Mouse (Mus musculus) lung, embryonic 16.5 days (tissue): ENCODE measurements around the gene Rasgrp3. TPM values are rescaled to one million over a fixed set of nuclear protein-coding genes. Genes with fewer than 3 reads are reported as not detected.

Experiments used
- ATAC-seq: fragments of 200-750 bp; cut with Nextera tagmentation; 2 replicates; pipeline ENCODE4 v1.8.0; 2017; ENCODE audit warnings: low read depth, mild to moderate bottlenecking, moderate library complexity
- H3K27ac ChIP-seq: fragments of 300-500 bp; sonication (generic); 2 replicates; pipeline ENCODE4 v1.5.1; 2014; ENCODE audit warnings: mild to moderate bottlenecking, control low read depth, low read length
- H3K27me3 ChIP-seq: fragments of 300-500 bp; sonication (generic); 2 replicates; pipeline ENCODE4 v1.6.1; 2014; ENCODE audit warnings: low read depth, low read length, mixed read lengths; ENCODE audit not compliant: control insufficient read depth, insufficient read depth
- H3K36me3 ChIP-seq: fragments of 300-500 bp; sonication (generic); 2 replicates; pipeline ENCODE4 v1.6.1; 2014; ENCODE audit warnings: low read length; ENCODE audit not compliant: control insufficient read depth, insufficient read depth
- H3K4me1 ChIP-seq: fragments of 300-500 bp; sonication (generic); replicated peaks from 2 replicates; pipeline ENCODE4 v1.6.1; 2014; ENCODE audit warnings: low read length, mixed read lengths; ENCODE audit not compliant: control insufficient read depth, insufficient read depth
- H3K4me2 ChIP-seq: fragments of 300-500 bp; sonication (generic); 2 replicates; pipeline ENCODE4 v1.6.1; 2014; ENCODE audit warnings: low read depth, low read length, control low read depth
- H3K4me3 ChIP-seq: fragments of 300-500 bp; sonication (generic); 2 replicates; pipeline ENCODE4 v1.5.1; 2014; ENCODE audit warnings: mild to moderate bottlenecking, low read length, control low read depth
- H3K9ac ChIP-seq: fragments of 300-500 bp; sonication (generic); 2 replicates; pipeline ENCODE4 v1.6.1; 2014; ENCODE audit warnings: low read length, control low read depth
- H3K9me3 ChIP-seq: fragments of 300-500 bp; sonication (generic); 2 replicates; pipeline ENCODE4 v1.6.1; 2016; ENCODE audit warnings: low read length; ENCODE audit not compliant: control insufficient read depth
- WGBS: fragments of 180-500 bp; shearing (Covaris S2); extraction: QIAGEN DNeasy Blood & Tissue Kit; methylation state at CpG from one replicate; pipeline ENCODE4 v1.1.7; 2014; 5-methylcytosine and 5-hydroxymethylcytosine counted together
- polyA plus RNA-seq: library from polyadenylated mRNA; unstranded; fragments of >200 nt; fragmentation: Nextera tagmentation; extraction: Ambion mirVana; gene quantifications from 2 replicates; pipeline ENCODE4 v1.2.1, GENCODE M21; 2015

Rasgrp3 gene
- 31.4 and 34.3 TPM in 2 replicates for polyA plus RNA-seq

DNA sequence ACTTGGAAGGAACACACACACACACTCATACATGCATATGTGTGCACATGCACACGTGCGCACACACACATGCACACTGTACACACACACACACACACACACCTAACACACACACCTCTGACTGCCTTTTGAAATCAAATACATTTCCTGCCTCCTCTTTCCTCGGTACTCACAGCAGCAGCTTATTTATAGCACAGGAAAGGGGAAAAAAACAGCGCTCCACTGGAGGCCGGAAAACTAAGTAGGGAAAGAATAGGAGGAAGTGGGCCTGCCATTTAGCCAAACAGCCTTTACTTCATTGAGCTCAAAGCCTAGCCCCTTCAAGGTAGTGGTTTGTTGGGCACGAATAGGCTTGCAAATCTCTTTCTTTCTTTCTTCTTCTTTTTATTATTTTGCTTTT is at the start of gene Rasgrp3:
Gene Rasgrp3 (plus strand): TSS at position 298 of the 400 bp plus-strand sequence.
- H3K27me3 ChIP-seq, result no peaks in the 10 kb centered on the region
- peak; percentile 72 for ATAC-seq
- no peaks in the 10 kb centered on the region for H3K36me3 ChIP-seq
- H3K4me1 ChIP-seq, result no peaks in the 10 kb centered on the region
- H3K9me3 ChIP-seq, result no peaks in the 10 kb centered on the region
- H3K4me3 ChIP-seq, result peak within 1 kb of the TSS; percentile 39
- 49% methylated on average over 6 of the region's 6 CpGs for WGBS
- H3K27ac ChIP-seq, result peak within 1 kb of the TSS; percentile 85
- H3K4me2 ChIP-seq, result peak within 1 kb of the TSS; percentile 20; the same call in 1 of the 2 replicates
- H3K9ac ChIP-seq, result peak within 1 kb of the TSS; percentile 10

GRCm38 (mm10) chr17:75388402-75388801 is 47.3 kb upstream of the Rasgrp3 start:
- no peaks in the 10 kb centered on the region for H3K4me1 ChIP-seq
- no peak for ATAC-seq
- WGBS, result 58% methylated on average over 4 of the region's 4 CpGs
- no peak overlapping the region for H3K27ac ChIP-seq
- H3K4me2 ChIP-seq, result no peak overlapping the region
- no peak overlapping the region for H3K4me3 ChIP-seq
- H3K27me3 ChIP-seq, result no peaks in the 10 kb centered on the region
- no peak overlapping the region for H3K9ac ChIP-seq
- no peaks in the 10 kb centered on the region for H3K36me3 ChIP-seq
- H3K9me3 ChIP-seq, result no peaks in the 10 kb centered on the region

DNA sequence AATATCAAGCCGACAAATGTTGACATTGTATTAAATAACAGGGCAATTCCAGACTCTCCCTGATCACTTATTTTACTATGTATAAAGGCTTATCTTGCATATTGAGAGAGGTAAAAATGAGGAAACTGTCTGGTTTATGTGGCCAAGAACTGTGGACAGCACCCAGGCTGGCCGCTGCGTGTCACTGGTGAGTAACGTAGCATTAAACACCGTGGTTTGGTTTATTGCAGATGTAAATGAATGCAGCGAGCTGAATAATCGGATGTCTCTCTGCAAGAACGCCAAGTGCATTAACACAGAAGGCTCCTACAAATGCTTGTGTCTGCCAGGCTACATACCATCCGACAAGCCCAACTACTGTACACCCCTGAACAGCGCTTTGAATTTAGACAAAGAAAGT is 45.6 kb upstream of the Rasgrp3 start:
- no peak overlapping the region for H3K4me2 ChIP-seq
- 90% methylated on average over 10 of the region's 10 CpGs for WGBS
- no peak for ATAC-seq

DNA sequence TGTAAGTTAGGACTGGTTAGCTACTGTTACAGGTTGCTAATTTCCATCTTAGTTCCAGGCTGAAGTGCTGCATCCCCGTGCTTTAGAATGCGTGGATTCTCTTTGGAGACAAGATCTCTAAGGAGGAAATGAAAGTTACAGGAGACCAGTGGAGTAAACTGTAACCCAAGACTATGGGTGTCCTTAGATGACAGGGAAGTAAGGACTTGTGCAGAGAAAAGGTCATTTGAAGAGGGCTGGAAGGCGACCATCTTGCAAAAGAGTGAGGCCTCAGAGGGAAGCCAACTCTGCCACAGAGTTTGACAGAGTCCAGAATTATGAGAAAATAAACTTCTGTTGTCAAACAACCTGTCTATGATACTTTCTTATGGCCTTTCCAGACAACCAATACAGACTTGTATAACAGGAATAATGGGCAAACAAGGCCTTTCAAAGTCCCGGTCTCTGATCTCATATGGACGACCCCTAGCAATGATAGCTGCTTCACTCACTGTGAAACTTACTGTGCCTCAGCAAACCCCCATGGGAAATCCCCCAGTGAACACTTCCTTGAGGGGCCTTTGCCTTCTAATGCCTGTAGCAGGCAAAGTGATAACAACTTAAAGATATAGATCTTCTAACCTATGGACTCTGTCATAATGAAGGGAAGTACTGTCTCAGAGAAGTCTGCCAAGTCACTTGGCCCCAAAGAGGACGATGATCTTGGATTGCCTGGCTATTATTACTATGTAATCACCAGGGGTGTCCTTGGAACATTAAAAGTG is 44.1 kb upstream of the Rasgrp3 start:
- H3K4me3 ChIP-seq, result no peak overlapping the region
- H3K27me3 ChIP-seq, result no peaks in the 10 kb centered on the region
- no peaks in the 10 kb centered on the region for H3K4me1 ChIP-seq
- H3K4me2 ChIP-seq, result no peak overlapping the region
- WGBS, result 75% methylated on average over 6 of the region's 6 CpGs
- no peak for ATAC-seq
- H3K9me3 ChIP-seq, result no peaks in the 10 kb centered on the region
- H3K27ac ChIP-seq, result no peak overlapping the region
- H3K9ac ChIP-seq, result no peak overlapping the region
- no peaks in the 10 kb centered on the region for H3K36me3 ChIP-seq

More for the DNA sequence above, 45.6 kb upstream of the Rasgrp3 start:
- Histone ChIP-seq H3K36me3 (no peaks in the 10 kb centered on the region), H3K9me3 (no peaks in the 10 kb centered on the region), H3K27ac (no peak overlapping the region), H3K4me3 (no peak overlapping the region), H3K9ac (no peak overlapping the region), H3K4me1 (no peaks in the 10 kb centered on the region), H3K27me3 (no peaks in the 10 kb centered on the region)

DNA sequence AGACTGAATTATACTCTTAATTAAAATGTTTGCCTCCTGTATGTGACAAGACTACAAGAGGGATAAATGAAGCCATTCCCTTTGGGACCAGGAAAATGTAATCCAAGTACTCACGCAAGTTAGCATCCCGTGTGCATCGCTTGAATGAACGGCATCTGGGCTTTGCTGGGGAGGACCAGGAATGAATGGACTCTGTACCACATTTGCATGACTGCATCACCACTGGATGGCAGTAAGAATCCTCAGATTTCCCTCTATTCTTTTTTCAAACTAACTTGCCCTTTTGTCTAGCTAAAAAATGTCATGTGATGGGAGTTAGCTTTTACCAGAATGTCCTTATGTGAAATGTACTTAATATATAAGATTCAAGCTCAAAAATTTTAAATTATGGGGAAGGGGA is 29.3 kb upstream of the Rasgrp3 start:
- no peaks in the 10 kb centered on the region for H3K36me3 ChIP-seq
- H3K9ac ChIP-seq, result no peak overlapping the region
- no peaks in the 10 kb centered on the region for H3K27me3 ChIP-seq
- no peaks in the 10 kb centered on the region for H3K9me3 ChIP-seq
- WGBS, result 51% methylated on average over 4 of the region's 4 CpGs
- H3K27ac ChIP-seq, result no peak overlapping the region
- no peak overlapping the region for H3K4me2 ChIP-seq
- H3K4me3 ChIP-seq, result no peak overlapping the region
- no peaks in the 10 kb centered on the region for H3K4me1 ChIP-seq
- ATAC-seq, result no peak

- H3K27me3 ChIP-seq, result no peaks in the 10 kb centered on the region
- H3K4me3 ChIP-seq, result no peak overlapping the region
- H3K4me2 ChIP-seq, result no peak overlapping the region
- no peaks in the 10 kb centered on the region for H3K4me1 ChIP-seq
- no peak overlapping the region for H3K9ac ChIP-seq
- WGBS, result 62% methylated on average over 3 of the region's 3 CpGs
- no peaks in the 10 kb centered on the region for H3K9me3 ChIP-seq
- no peak for ATAC-seq
- H3K36me3 ChIP-seq, result no peaks in the 10 kb centered on the region
- H3K27ac ChIP-seq, result no peak overlapping the region
Measured at GRCm38 (mm10) chr17:75416861-75417260, 18.8 kb upstream of the Rasgrp3 start.

- no peak overlapping the region for H3K4me2 ChIP-seq
- H3K27ac ChIP-seq, result no peak overlapping the region
- H3K36me3 ChIP-seq, result no peaks in the 10 kb centered on the region
- H3K9me3 ChIP-seq, result no peaks in the 10 kb centered on the region
- H3K4me3 ChIP-seq, result no peak overlapping the region
- no peaks in the 10 kb centered on the region for H3K27me3 ChIP-seq
- 82% methylated on average over 2 of the region's 2 CpGs for WGBS
- no peak overlapping the region for H3K9ac ChIP-seq
- H3K4me1 ChIP-seq, result no peaks in the 10 kb centered on the region
- ATAC-seq, result no peak
Measured at GRCm38 (mm10) chr17:75434152-75434551, 1.5 kb upstream of the Rasgrp3 start.

- Histone ChIP-seq H3K27me3 (no peaks in the 10 kb centered on the region), H3K4me3 (no peak overlapping the region), H3K36me3 (no peaks in the 10 kb centered on the region), H3K27ac (no peak overlapping the region), H3K9ac (no peak overlapping the region), H3K4me2 (no peak overlapping the region), H3K4me1 (no peaks in the 10 kb centered on the region), H3K9me3 (no peaks in the 10 kb centered on the region)
- no peak for ATAC-seq
- WGBS, result 66% methylated on average over 3 of the region's 3 CpGs
Measured at GRCm38 (mm10) chr17:75434871-75435270, 825 bp upstream of the Rasgrp3 start.

GRCm38 (mm10) chr17:75436095-75436494 is 399 bp downstream of the Rasgrp3 start:
- Histone ChIP-seq H3K4me1 (no peaks in the 10 kb centered on the region), H3K4me3 (peak overlapping the region; percentile 39), H3K27ac (peak overlapping the region; percentile 85), H3K9ac (peak overlapping the region; percentile 10), H3K9me3 (no peaks in the 10 kb centered on the region), H3K27me3 (no peaks in the 10 kb centered on the region), H3K36me3 (no peaks in the 10 kb centered on the region), H3K4me2 (no peak overlapping the region)
- 48% methylated on average over 8 of the region's 8 CpGs for WGBS
- ATAC-seq, result no peak
